Mouse (Mus musculus): ENCODE results near the gene Nktr.

DNA sequence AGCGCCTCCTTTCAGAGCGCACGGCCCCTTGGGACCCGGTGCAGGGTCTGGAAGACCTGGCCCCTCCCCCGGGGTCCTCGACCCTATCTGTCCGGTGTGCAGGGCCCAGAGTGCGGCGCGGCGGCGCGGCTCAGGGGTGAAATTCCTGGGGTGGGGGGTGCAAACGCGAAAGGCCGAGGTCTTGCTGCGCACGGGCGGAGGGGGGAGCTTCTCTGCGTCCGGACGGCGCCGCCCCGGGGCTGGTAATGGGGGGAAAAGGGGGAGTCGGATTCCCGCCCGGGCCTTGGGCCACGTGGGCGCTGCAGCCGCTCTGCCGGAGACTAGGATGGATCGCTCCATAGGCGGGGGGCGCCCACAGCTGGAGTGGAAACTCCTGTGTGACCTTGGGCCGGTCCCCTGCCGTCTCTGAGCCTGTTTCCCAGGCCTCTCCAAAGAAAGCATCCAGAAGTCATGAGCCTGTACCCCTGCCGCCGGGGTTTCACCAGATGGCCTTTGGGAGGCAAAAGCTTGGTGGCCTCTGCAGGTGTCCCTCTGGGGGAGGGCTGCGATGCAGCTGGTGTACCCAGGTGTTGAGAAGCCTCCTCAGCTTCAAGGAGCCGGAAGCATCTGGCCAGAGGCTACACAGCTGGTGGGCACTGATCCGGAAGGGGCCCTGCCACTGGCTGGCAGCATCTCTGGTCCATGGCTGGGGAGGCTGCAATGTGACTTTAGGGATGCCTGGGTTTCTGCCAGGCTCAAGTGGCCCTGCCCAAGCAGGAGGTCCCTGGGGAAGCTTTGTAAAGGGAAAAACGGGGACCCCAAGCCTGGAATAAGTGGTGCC lies 41.5 kb downstream of the Nktr start:
- TF ChIP-seq CTCF (IDR thresholded peaks at IDR 0.05; ENCODE audit: borderline replicate concordance, extremely low read depth, insufficient read depth, insufficient read length) = no peak
- no peak for TF ChIP-seq POLR2A (IDR thresholded peaks at IDR 0.05; ENCODE audit: borderline replicate concordance, extremely low read depth, insufficient read depth, insufficient read length, poor library complexity, severe bottlenecking)
